Mouse (Mus musculus) heart, adult 8-10 months (tissue): ENCODE results near the gene 4930590J08Rik. TPM values are rescaled to one million over a fixed set of nuclear protein-coding genes. Genes with fewer than 3 reads are reported as not detected.

ENCODE experiments used
- DNase-seq: peaks from one replicate; pipeline ENCODE4 v3.0.0; 2022; ENCODE audit warnings: low spot score
- total RNA-seq, 4 experiments: library from RNA; stranded (reverse); gene quantifications; 2 replicates each; pipeline ENCODE4 v1.2.4; 2022

4930590J08Rik gene
- total RNA-seq, 4 experiments from 2014 or later = 0.14 to 0.83 (median 0.63) TPM

- DNase-seq = no peak
These were observed 60.8 kb downstream of the 4930590J08Rik start for GRCm38 (mm10) chr6:91963429-91963828.

- DNase-seq = no peak
These were observed 62.5 kb downstream of the 4930590J08Rik start for GRCm38 (mm10) chr6:91965060-91965459.

GRCm38 (mm10) chr6:91966006-91966405 is 63.4 kb downstream of the 4930590J08Rik start:
- no peak for DNase-seq

DNA sequence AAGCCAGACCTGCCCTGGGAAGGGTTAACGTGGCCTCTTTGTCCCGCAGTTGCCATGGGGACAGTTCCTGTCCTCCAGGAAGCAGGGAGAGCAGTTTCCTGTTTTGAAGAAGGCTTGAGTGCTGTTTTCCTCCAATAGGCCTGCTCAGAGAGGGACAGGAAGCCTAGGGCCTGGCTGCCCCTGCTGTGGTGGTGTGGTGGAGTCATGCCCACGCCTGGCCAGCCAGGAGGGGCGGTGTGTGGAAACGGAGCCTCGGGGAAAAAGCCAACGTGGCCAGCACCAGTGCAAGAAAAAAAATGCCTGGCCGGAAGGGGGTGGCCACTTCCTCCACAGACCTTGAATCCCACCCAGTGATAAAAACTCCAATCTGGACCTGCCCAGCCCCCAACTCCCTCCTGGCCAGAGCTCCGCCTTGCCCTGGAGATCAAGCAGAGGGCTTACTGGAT is 69.6 kb downstream of the 4930590J08Rik start:
- DNase-seq = peak; percentile 88

- no peak for DNase-seq
These were observed 71.4 kb downstream of the 4930590J08Rik start for GRCm38 (mm10) chr6:91973972-91974371.

- peak; percentile 36 for DNase-seq
These were observed 76.0 kb downstream of the 4930590J08Rik start, which contains the start of gene Fgd5 for GRCm38 (mm10) chr6:91978371-91979300. Gene Fgd5, plus strand, starts transcription at chr6:91978878.

GRCm38 (mm10) chr6:91979301-91979996 is 76.8 kb downstream of the 4930590J08Rik start:
- no peak for DNase-seq

DNA sequence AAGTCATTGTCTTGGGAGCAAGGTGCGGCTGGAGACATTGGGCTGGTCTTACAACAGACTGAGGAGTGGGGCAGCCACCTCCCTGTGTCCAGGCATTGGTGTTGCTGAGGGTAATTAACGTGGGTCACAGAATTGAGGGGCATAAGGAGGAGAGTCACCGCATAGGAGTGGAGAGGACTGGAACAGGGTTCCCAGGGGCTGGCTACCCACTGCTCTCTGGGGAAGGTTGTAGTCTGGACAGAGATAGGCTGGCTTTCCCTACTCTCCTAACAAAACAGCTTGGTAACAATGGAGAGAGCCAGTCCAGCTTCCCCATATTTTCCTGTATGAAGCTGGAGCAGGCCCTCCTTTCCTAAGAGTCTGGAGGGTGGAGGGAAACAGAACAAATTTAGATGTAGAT is 77.4 kb downstream of the 4930590J08Rik start:
- DNase-seq = no peak

- no peak for DNase-seq
These were observed 87.5 kb downstream of the 4930590J08Rik start for GRCm38 (mm10) chr6:91990101-91990500.

DNA sequence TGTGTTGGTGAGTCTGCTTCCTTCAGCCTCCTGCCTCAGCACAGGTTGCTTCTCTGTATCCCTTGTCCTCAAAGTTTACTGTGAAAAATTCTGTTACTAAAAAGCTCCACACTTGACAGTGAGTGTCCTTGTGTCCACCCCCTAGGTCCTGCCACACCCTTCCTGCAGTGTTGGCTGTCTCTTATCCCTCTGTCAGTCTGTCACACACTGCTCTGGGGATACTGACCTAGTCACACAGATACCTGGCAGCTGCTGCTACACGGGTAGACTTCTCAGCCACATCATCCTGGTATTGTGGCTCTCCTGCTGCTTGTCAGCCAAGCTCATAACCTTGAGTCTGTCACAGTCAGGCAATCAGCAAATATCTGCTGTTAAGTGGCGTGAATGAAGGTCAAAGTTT is 90.2 kb downstream of the 4930590J08Rik start:
- no peak for DNase-seq

DNA sequence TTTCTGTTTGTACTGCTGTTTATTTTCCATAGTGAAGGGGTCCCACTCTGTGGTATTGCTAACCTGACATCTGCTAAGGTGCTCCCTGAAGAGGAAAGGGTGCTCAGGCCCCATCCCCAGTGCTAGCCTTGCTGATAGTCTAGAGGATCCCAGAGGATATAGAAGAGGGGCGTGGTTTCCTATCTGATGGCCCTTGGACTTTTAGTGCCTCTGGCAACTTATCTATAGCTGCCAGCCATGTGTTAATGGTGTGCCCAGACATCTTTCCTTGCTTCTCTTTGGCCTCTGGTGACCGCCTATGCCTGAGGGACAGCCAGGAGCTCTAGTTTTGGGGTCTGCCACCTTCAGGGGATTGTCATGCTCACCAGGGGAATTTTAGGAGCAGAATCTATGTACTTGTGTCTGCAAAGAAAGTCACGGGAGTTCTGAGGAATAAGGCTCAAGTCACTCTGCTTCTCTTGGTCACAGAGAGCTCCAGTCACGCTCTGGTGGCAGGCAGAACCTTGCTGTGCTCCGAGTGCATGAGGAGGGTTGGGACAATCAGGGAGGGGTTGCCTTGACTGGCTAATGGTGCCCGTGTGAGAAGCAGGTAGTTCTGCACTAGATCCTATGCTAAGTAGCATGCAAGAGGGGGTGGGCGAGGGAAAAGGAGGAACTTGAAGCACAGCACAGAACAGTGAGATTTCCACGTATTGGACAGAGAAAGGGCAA is 91.3 kb downstream of the 4930590J08Rik start:
- no peak for DNase-seq

GRCm38 (mm10) chr6:91996072-91996471 is 93.5 kb downstream of the 4930590J08Rik start:
- no peak for DNase-seq

Other genes with a start within 250 kb of the 4930590J08Rik start
- 100 to 1,000 TPM in 2 of 4 experiments, 10 to 100 TPM in 2; 91.8 to 114 (median 101) TPM for gene Slc6a6, start 218.8 kb upstream of the 4930590J08Rik start, total RNA-seq
- gene Grip2, start 75.6 kb upstream of the 4930590J08Rik start, total RNA-seq = 10 to 100 TPM in 1 of 4 experiments, 1 to 10 TPM in 3; 5.2 to 10.4 (median 7.1) TPM
- 10 to 100 TPM in 2 of 4 experiments, 1 to 10 TPM in 2; 6.9 to 14.2 (median 9.4) TPM for gene Ccdc174, start 24.8 kb upstream of the 4930590J08Rik start, total RNA-seq
- gene Fgd5, start 76.1 kb downstream of the 4930590J08Rik start, total RNA-seq = 10 to 100 TPM; 18.1 to 25.7 (median 20.8) TPM
- 10 to 100 TPM; 20.0 to 24.9 (median 21.8) TPM for gene Nr2c2, start 188.6 kb downstream of the 4930590J08Rik start, total RNA-seq